Mouse (Mus musculus) layer of hippocampus, postnatal 36 days (tissue): ENCODE data around the gene Cpeb4. TPM values are rescaled to one million over a fixed set of nuclear protein-coding genes. Genes with fewer than 3 reads are reported as not detected.

Experiments
- DNase-seq, 2 experiments: peaks; one replicate each; pipeline ENCODE4 v3.0.0; 2022
- total RNA-seq, 2 experiments: library from RNA; stranded (reverse); gene quantifications; 2 replicates each; pipeline ENCODE4 v1.2.3; 2021

The Cpeb4 gene
- total RNA-seq, 2 experiments from 2014 or later, result 156 to 163 TPM

- DNase-seq, result no peak
Measured at GRCm38 (mm10) chr11:31896905-31897304, 24.9 kb downstream of the Cpeb4 start.

- DNase-seq, result no peak
Measured at GRCm38 (mm10) chr11:31899166-31899565, 27.2 kb downstream of the Cpeb4 start.

- DNase-seq, result no peak
Measured at GRCm38 (mm10) chr11:31900736-31901135, 28.7 kb downstream of the Cpeb4 start.

GRCm38 (mm10) chr11:31902251-31903001 lies 30.4 kb downstream of the Cpeb4 start:
- no peak for DNase-seq

DNA sequence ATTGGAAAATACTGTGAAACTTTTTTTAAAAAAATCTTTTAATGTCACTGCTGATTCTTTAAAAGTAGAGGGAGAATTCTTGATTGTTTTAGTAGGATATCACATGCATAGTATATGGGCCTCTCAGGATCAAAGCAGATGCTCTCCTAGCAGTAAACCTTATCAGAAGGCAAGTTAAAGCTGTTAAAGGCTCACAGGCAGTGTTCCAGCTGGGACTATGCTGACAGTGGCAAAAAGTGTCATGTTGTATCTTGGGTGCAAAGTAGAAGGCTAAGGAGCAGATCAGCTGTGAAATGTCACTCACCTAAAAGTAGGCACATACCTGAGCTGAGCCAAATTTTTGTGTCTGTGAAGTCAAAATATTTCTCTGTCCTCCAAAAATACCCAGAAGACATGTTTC lies 34.5 kb downstream of the Cpeb4 start:
- no peak for DNase-seq

- no peak for DNase-seq
Measured at GRCm38 (mm10) chr11:31907650-31908049, 35.6 kb downstream of the Cpeb4 start.

- no peak for DNase-seq
Measured at GRCm38 (mm10) chr11:31912958-31913357, 40.9 kb downstream of the Cpeb4 start.

GRCm38 (mm10) chr11:31917769-31918168 lies 45.8 kb downstream of the Cpeb4 start:
- no peak for DNase-seq

DNA sequence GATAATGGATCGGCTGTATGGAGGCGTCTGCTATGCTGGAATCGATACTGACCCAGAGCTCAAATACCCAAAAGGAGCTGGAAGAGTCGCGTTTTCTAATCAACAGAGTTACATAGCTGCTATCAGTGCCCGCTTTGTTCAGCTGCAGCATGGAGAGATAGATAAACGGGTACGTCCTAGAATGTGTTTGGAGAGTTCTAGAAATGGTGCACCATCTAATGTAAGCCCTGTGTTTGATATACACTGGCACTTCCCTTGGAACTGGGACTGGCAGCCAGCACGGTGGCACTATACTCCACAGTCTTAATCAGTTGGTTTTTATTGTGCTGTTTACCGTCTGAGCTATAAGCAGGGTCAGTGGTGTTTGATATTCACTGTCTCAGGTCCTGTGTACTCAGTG lies 58.0 kb downstream of the Cpeb4 start:
- no peak for DNase-seq

DNA sequence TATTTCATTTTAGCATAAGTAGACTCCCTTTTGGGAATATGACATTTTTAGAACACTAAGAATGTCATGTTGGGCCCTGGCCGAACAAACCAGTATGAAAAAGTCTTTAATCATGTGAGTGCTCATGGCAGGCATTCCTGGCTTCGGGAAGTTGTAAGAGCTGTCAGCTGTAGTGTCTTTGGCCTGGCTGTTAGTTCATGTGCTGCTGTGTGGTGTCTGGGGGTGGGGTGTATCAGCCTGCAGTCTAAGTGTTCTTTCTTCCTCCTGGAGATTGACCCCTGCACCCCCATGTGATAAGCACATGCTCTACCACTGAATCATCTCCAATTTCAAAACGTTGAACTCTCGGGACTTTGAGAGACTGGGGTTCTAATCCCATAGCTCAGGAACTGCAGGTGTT lies 63.6 kb downstream of the Cpeb4 start:
- no peak for DNase-seq

DNA sequence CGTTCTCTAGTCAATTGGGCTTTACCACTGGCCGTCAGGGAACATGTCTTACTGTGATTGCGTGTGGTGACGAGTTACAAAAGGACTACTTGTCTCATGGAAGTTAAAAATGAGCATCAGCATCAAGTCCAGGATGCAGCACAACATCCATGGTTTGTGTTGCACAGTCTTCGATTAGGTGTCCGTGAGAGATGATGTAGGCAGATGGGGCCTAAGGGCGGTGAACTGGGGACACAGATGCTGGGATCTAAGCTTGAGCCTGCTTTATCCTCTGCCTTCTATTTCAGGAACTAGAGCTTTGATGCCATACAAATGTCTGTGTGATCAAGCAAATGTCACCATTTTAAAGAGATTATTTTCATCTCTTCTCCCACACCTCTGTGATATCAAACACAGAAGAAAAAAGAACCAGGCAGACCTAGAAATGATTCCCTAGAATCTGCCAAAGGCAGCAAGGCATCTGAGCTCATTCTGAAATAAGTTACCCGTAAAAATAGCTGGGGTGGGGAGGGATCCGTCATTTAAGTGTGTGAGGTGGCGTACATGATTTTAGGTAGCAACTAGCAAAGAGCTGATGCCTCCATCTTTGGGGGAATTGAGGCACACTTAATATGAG lies 65.0 kb downstream of the Cpeb4 start:
- DNase-seq, result no peak

DNA sequence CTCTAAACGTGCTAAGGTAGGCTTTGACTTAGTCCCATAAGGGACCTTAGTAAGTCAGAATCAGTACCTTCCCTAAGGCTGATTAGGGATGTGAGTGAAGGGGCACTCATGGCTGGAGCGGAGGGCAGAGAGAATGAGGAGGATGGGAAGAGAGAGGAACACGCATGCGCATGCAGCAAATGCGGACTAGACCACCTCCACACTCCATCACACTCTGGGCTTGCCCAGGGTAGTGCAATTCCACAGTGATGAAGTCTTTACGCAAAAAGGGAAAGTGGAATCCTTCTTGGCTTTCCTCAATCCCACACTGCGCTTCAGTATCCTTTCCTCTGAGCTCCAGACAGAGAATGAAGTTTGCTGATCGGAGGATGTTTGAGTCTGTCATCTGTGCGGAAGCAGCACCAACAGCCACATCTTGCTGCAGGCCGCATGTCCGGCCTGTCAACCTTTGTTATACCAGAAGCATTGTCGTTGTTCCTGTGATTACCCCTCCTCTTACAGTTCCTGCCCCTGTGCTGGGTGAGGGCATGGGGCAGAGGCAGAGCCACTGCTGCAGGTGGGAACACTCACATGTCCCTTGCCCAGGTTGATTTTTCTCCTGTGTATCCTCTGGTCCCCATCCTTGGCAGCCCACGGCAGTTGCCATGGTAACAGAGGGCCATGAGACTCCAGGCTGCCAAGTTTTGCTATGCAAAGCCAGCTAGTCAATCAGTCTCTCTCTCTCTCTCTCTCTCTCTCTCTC lies 69.1 kb downstream of the Cpeb4 start:
- DNase-seq, result peak; percentile 65 to 72

- DNase-seq, result peak in 1 of 2 experiments; percentile 24
Measured at GRCm38 (mm10) chr11:31941640-31942638, 69.9 kb downstream of the Cpeb4 start.

DNA sequence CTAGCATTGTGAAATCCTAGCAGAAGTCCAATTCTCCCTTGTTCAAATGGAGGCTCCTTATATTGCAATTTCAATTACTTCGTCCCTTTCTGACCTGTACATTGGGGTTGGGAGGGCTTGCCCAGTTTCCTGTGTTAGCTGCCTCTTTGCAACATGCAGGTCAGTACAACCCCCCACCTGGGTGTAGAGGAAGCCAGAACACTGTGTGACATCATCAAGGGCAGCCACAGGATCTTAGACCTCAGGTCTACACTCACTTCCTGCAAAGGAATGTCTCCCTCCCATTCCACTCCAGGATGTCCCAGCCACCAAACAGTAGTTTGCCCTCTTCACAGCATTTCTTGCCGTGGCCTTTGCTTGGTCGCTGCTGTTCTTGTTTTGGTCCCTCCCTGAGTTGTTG lies 73.5 kb downstream of the Cpeb4 start:
- DNase-seq, result no peak

- peak in 1 of 2 experiments; percentile 15 for DNase-seq
Measured at GRCm38 (mm10) chr11:31948462-31949330, 76.7 kb downstream of the Cpeb4 start.

- peak; percentile 40 to 77 for DNase-seq
Measured at GRCm38 (mm10) chr11:31949331-31949785, 77.3 kb downstream of the Cpeb4 start.

GRCm38 (mm10) chr11:31960071-31960470 lies 88.1 kb downstream of the Cpeb4 start:
- no peak for DNase-seq

DNA sequence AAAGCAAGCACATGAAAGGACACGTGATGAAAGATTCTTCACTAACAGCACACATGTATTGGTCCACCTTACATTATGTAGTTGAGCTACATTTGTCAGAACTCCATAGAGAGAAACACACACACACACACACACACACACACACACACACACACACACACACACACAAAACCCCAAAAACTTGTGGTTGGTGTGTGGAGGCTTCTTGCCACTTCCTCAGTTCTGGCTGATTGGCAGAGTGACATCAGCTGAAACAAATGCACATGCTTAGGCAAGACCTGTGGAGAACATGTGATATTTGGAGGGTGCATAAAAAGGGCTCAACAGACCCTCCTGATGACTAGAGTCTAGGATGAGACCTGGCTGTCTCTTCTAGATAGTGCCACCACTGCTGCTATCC lies 92.0 kb downstream of the Cpeb4 start:
- DNase-seq, result no peak

GRCm38 (mm10) chr11:31965256-31966134 lies 93.5 kb downstream of the Cpeb4 start, which contains the start of gene 4930524B15Rik:
Gene 4930524B15Rik (plus strand): TSS chr11:31965592.
- DNase-seq, result no peak

DNA sequence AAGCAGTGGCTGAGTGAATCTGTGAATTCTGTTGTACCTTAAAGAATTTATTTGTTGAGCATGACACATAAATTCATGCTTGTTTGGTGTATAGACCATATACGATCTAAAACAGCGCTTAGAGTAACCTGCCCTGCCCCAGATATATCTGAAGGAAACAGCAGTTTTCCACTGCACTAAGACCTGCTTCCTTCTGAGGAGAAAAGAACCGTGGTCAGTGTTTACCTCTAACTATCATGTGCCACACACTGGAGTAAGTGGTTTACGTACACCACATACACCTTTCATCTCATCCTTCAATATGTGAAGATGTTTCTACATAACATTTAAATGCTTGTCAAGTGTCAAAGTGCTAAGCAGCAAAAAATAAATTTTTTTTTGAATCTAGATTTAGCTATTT lies 102.1 kb downstream of the Cpeb4 start:
- no peak for DNase-seq
